Mouse (Mus musculus): Measurements from ENCODE around the gene Slc16a8.

GRCm38 (mm10) chr15:79245321-79245720 lies 9.2 kb downstream of the Slc16a8 start:
- TF ChIP-seq POLR2A (IDR thresholded peaks at IDR 0.05; ENCODE audit: control insufficient read depth, low read depth, low read length), result no peak
- TF ChIP-seq CTCF (IDR thresholded peaks at IDR 0.05; ENCODE audit: control insufficient read depth, insufficient read depth, insufficient replicate concordance, low read depth, low read length), result no peak

Data from testis, adult 2 months (tissue).